Mouse (Mus musculus): ENCODE data around the gene Afg1l.

Afg1l gene

GRCm38 (mm10) chr10:42297109-42297508 lies 181.3 kb downstream of the Afg1l start:
- DNase-seq (ENCODE audit: low spot score): no peak

GRCm38 (mm10) chr10:42296559-42296958 lies 181.8 kb downstream of the Afg1l start:
- no peak for DNase-seq (ENCODE audit: low spot score)

GRCm38 (mm10) chr10:42295028-42295427 lies 183.3 kb downstream of the Afg1l start:
- DNase-seq (ENCODE audit: low spot score): peak; percentile 87

GRCm38 (mm10) chr10:42294392-42294791 lies 184.0 kb downstream of the Afg1l start:
- no peak for DNase-seq (ENCODE audit: low spot score)

- DNase-seq (ENCODE audit: low spot score): no peak
These were observed 184.5 kb downstream of the Afg1l start for GRCm38 (mm10) chr10:42293877-42294276.

GRCm38 (mm10) chr10:42291360-42291759 lies 187.0 kb downstream of the Afg1l start:
- no peak for DNase-seq (ENCODE audit: low spot score)

- DNase-seq (ENCODE audit: low spot score): no peak
These were observed 190.7 kb downstream of the Afg1l start for GRCm38 (mm10) chr10:42287666-42288065.

GRCm38 (mm10) chr10:42278307-42278850 lies 200.0 kb downstream of the Afg1l start:
- no peak for DNase-seq (ENCODE audit: low spot score)

GRCm38 (mm10) chr10:42277476-42278306 lies 200.7 kb downstream of the Afg1l start:
- peak; percentile 98 for DNase-seq (ENCODE audit: low spot score)

GRCm38 (mm10) chr10:42276507-42277345 lies 201.6 kb downstream of the Afg1l start, which contains the start of gene Foxo3:
Foxo3 (minus strand) TSS chr10:42276755.
- DNase-seq (ENCODE audit: low spot score): peak; percentile 89

GRCm38 (mm10) chr10:42275871-42276501 lies 202.4 kb downstream of the Afg1l start:
- peak; percentile 76 for DNase-seq (ENCODE audit: low spot score)

- peak; percentile 38 for DNase-seq (ENCODE audit: low spot score)
These were observed 202.9 kb downstream of the Afg1l start for GRCm38 (mm10) chr10:42275401-42275870.

GRCm38 (mm10) chr10:42274712-42275400 lies 203.5 kb downstream of the Afg1l start:
- DNase-seq (ENCODE audit: low spot score): no peak

GRCm38 (mm10) chr10:42273760-42274691 lies 204.3 kb downstream of the Afg1l start:
- DNase-seq (ENCODE audit: low spot score): no peak

GRCm38 (mm10) chr10:42273403-42273759 lies 205.0 kb downstream of the Afg1l start:
- DNase-seq (ENCODE audit: low spot score): no peak

GRCm38 (mm10) chr10:42271454-42272230 lies 206.7 kb downstream of the Afg1l start:
- DNase-seq (ENCODE audit: low spot score): no peak

GRCm38 (mm10) chr10:42270277-42271083 lies 207.9 kb downstream of the Afg1l start:
- DNase-seq (ENCODE audit: low spot score): peak; percentile 62

- DNase-seq (ENCODE audit: low spot score): no peak
These were observed 208.9 kb downstream of the Afg1l start for GRCm38 (mm10) chr10:42269281-42270025.

Measured in adipocyte (in vitro differentiated cells).